Mouse (Mus musculus): Measurements from ENCODE around the gene Slc35a1. TPM values are rescaled to one million over a fixed set of nuclear protein-coding genes. Genes with fewer than 3 reads are reported as not detected.
A peak's percentile ranks its signal among the peaks of the same experiment; 100 is the strongest.
"Not testable (repeated sequence)": the region's sequence is repeated elsewhere in the genome, so short reads cannot be mapped to it uniquely, and the experiment has no call there.

Gene Slc35a1
- polyA plus RNA-seq (2015; fragmentation: Nextera tagmentation; extraction: Ambion mirVana), result 54.6 and 55.3 TPM in 2 replicates

DNA sequence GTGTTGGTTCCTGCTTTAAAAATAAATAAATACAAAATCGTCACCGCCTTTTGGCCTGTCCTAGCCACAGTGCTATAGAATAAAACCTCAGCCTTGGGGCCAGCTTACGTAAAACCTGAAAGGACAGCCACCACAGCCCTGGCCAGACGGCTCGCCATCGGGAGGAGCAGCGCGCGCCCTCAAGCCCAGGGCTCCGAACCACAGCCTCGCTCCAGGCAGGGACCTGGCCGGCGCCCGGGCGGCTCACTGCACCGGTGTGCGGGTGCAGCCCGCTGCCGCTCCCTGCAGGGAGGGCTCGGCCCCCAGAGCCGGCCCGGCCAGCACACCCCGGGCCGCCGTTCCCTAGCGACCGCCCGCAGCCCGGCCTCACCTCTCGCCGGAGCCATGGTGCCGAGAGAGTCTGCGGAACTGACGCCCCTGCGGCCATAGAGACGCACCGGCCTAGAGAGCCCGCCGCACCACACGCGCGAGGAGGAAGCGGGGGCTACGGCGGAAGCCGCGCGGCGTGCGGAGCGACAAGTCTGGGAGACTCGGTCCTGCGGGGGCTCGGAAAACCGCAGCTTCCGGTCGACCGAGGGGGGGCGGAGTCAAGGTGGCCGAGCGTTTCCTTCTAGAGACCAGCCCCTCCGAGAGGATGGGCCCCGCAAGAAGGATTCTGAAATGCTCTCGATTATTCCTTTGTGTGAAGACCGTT lies at the start of gene Slc35a1:
Gene Slc35a1, minus strand, starts transcription at position 565 of the 694 bp plus-strand sequence.
- Histone ChIP-seq H3K9me3 (no peaks in the 10 kb centered on the region), H3K27me3 (no peaks in the 10 kb centered on the region), H3K4me2 (replicated peaks) (peak within 1 kb of the TSS; percentile 60), H3K4me3 (replicated peaks) (peak within 1 kb of the TSS; percentile 69), H3K36me3 (0 out of 2 replicates have a peak, but pooled peaks cover 4% of the 10 kb centered on the region), H3K9ac (replicated peaks) (peak within 1 kb of the TSS; percentile 91), H3K4me1 (replicated peaks) (peaks cover 15% of the 10 kb centered on the region), H3K27ac (peak within 1 kb of the TSS; percentile 96)
- peak; percentile 99 for ATAC-seq
- under 1% methylated on average over 63 of the region's 65 CpGs for WGBS

DNA sequence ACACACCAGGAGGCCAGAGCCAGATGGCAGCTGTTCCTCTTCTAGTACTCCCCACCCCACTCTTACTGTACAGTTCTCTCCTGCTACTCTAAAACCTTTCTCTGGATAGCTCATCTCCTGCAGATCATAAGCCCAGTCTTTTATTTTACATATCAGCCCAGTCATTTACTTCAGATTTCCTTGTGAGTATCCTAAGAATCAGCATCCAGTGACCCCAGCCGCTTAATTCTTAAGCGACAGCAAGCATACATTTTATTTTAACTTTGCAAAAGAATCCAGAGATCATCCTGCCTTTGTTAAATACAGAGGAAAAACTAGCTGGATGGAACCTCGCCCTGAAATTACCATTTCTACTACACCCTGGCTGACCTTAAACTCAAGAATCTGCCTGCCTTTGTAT lies 47.2 kb upstream of the Slc35a1 start:
- no peaks in the 10 kb centered on the region for H3K27me3 ChIP-seq
- H3K9me3 ChIP-seq, result no peaks in the 10 kb centered on the region
- H3K36me3 ChIP-seq, result no peaks in the 10 kb centered on the region
- 0 out of 2 replicates have a peak, but pooled peaks cover 8% of the 10 kb centered on the region for H3K4me1 ChIP-seq (replicated peaks)
- no peak for ATAC-seq
- no peak overlapping the region for H3K9ac ChIP-seq (replicated peaks)
- no peak overlapping the region for H3K27ac ChIP-seq
- H3K4me3 ChIP-seq (replicated peaks), result no peak overlapping the region
- WGBS, result 74% methylated on average over 3 of the region's 3 CpGs
- H3K4me2 ChIP-seq (replicated peaks), result no peak overlapping the region

DNA sequence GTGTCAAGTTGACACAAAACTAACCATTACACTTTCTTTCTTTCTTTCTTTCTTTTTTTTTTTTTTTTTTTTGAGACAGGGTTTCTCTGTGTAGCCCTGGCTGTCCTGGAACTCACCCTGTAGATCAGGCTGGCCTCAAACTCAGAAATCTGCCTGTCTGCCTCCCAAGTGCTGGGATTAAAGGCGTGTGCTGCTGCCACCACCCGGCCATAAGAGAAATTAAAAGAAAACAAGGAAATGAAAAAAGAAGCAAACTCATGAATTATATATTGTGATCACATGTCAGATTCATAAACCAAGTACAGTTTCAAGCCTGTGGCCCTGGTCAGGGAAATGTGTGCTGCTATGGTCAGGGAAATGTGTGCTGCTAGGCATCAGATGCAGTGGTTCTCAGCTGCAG lies 46.2 kb upstream of the Slc35a1 start:
- not testable (repeated sequence) for H3K27me3 ChIP-seq; H3K9ac ChIP-seq (replicated peaks); H3K4me1 ChIP-seq (replicated peaks); H3K4me2 ChIP-seq (replicated peaks); H3K36me3 ChIP-seq; H3K27ac ChIP-seq; H3K9me3 ChIP-seq; H3K4me3 ChIP-seq (replicated peaks); ATAC-seq
- WGBS, result 29% methylated on average over 2 of the region's 2 CpGs

DNA sequence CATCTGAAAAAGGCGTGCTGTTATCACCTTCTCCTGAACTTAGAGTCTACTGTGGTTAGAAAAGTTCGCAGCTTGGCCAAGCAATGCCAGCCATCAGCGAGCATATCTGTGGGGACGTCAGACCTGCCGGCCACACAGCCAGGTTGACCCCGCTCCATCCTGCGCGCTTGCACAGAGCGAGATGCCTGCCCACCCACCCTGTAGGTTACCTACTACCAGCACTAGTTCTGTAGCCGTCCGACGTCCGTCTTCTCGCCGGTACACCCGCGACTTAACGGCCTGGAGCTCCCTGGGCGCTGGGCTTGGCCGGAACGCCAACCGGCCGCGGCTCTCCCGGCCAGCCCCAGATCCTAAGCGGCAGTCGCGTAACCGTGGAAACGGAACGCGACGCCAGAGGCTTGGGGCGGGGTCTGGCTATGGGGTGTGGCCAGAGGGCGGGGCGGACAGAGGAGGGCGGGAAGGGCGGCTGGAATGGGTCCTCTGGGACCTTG lies 42.7 kb upstream of the Slc35a1 start, which contains the start of gene Cfap206:
Gene Cfap206, minus strand, starts transcription at position 356 of the 491 bp plus-strand sequence.
- WGBS, result under 1% methylated on average over 38 of the region's 38 CpGs

DNA sequence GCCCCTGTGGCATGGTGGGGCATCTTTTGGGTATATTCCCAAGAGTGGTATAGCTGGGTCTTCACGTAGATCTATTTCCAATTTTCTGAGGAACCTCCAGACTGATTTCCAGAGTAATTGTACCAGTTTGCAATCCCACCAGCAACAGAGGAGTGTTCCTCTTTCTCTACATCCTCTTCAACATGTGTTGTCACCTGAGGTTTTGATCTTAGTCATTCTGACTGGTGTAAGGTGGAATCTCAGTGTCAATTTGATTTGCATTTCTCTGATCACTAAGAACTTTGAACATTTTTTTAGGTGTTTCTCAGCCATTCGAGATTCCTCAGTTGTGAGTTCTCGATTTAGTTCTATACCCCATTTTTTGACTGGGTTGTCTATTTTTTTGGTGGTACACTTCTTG lies 38.5 kb upstream of the Slc35a1 start:
- H3K4me1 ChIP-seq (replicated peaks); H3K27me3 ChIP-seq; H3K9ac ChIP-seq (replicated peaks); H3K27ac ChIP-seq; H3K9me3 ChIP-seq; H3K4me3 ChIP-seq (replicated peaks); H3K36me3 ChIP-seq; ATAC-seq; H3K4me2 ChIP-seq (replicated peaks): not testable (repeated sequence)
- 91% methylated on average over 3 of the region's 3 CpGs for WGBS

More for the DNA sequence above, 42.7 kb upstream of the Slc35a1 start, which contains the start of gene Cfap206:
- H3K9ac ChIP-seq (replicated peaks), result peak within 1 kb of the TSS; percentile 64
- peaks cover 3% of the 10 kb centered on the region; the same call in 1 of the 2 replicates for H3K27me3 ChIP-seq
- H3K36me3 ChIP-seq, result no peaks in the 10 kb centered on the region
- H3K9me3 ChIP-seq, result no peaks in the 10 kb centered on the region
- ATAC-seq, result peak; percentile 98
- H3K4me3 ChIP-seq (replicated peaks), result peak within 1 kb of the TSS; percentile 52
- 0 out of 2 replicates have a peak, but pooled peaks cover 9% of the 10 kb centered on the region for H3K4me1 ChIP-seq (replicated peaks)
- H3K4me2 ChIP-seq (replicated peaks), result peak within 1 kb of the TSS; percentile 77
- H3K27ac ChIP-seq, result no peak within 1 kb of the TSS

- Histone ChIP-seq H3K4me2 (replicated peaks) (no peak overlapping the region), H3K27me3 (peaks cover 3% of the 10 kb centered on the region; the same call in 1 of the 2 replicates), H3K4me3 (replicated peaks) (no peak overlapping the region), H3K9ac (replicated peaks) (no peak overlapping the region), H3K36me3 (no peaks in the 10 kb centered on the region), H3K4me1 (replicated peaks) (no peaks in the 10 kb centered on the region), H3K9me3 (peaks cover 2% of the 10 kb centered on the region; the same call in 1 of the 2 replicates), H3K27ac (no peak overlapping the region)
- WGBS, result 59% methylated on average over 4 of the region's 4 CpGs
- no peak for ATAC-seq
Observed at GRCm38 (mm10) chr4:34724306-34724705, 37.1 kb upstream of the Slc35a1 start.

- peaks cover 7% of the 10 kb centered on the region; the same call in 1 of the 2 replicates for H3K9me3 ChIP-seq
- H3K27ac ChIP-seq, result no peak overlapping the region
- H3K4me3 ChIP-seq (replicated peaks), result no peak overlapping the region
- 88% methylated on average over 4 of the region's 4 CpGs for WGBS
- H3K4me1 ChIP-seq (replicated peaks), result no peaks in the 10 kb centered on the region
- no peak overlapping the region for H3K9ac ChIP-seq (replicated peaks)
- peaks cover 3% of the 10 kb centered on the region; the same call in 1 of the 2 replicates for H3K27me3 ChIP-seq
- H3K36me3 ChIP-seq, result no peaks in the 10 kb centered on the region
- no peak overlapping the region for H3K4me2 ChIP-seq (replicated peaks)
- no peak for ATAC-seq
Observed at GRCm38 (mm10) chr4:34723186-34723585, 35.9 kb upstream of the Slc35a1 start.

GRCm38 (mm10) chr4:34720127-34720895 lies 33.1 kb upstream of the Slc35a1 start:
- 91% methylated on average over 7 of the region's 7 CpGs for WGBS
- no peaks in the 10 kb centered on the region for H3K36me3 ChIP-seq
- peaks cover 7% of the 10 kb centered on the region; the same call in 1 of the 2 replicates for H3K9me3 ChIP-seq
- no peaks in the 10 kb centered on the region for H3K4me1 ChIP-seq (replicated peaks)
- no peak overlapping the region for H3K4me3 ChIP-seq (replicated peaks)
- H3K4me2 ChIP-seq (replicated peaks), result no peak overlapping the region
- no peak for ATAC-seq
- H3K9ac ChIP-seq (replicated peaks), result no peak overlapping the region
- H3K27me3 ChIP-seq, result no peaks in the 10 kb centered on the region
- no peak overlapping the region for H3K27ac ChIP-seq

DNA sequence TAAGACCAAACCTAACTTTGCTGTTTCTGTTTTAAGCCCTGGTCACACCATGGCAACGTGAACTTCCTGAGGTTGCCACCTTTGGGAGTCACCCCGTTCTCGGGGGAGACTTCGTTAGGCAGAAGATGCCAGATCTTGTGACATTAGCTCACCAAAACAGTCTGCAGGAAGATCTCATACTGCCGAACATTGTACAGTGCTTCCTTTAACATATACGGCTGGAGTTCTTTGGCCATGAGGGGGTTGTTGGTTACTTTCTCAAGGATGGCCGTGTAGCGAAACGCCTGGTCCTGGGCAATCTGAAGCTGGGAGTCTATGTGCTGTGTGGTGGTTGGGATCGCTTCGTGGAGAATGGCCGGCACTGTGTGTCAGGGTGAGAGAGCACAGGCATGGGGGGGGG lies 32.2 kb upstream of the Slc35a1 start:
- ATAC-seq, result no peak
- Histone ChIP-seq H3K27ac (no peak overlapping the region), H3K4me3 (replicated peaks) (no peak overlapping the region), H3K4me2 (replicated peaks) (no peak overlapping the region), H3K9me3 (peaks cover 7% of the 10 kb centered on the region; the same call in 1 of the 2 replicates), H3K36me3 (no peaks in the 10 kb centered on the region), H3K9ac (replicated peaks) (no peak overlapping the region), H3K27me3 (no peaks in the 10 kb centered on the region), H3K4me1 (replicated peaks) (no peaks in the 10 kb centered on the region)
- 95% methylated on average over 12 of the region's 12 CpGs for WGBS

- Histone ChIP-seq H3K9ac (replicated peaks) (no peak overlapping the region), H3K4me2 (replicated peaks) (no peak overlapping the region), H3K9me3 (peaks cover 7% of the 10 kb centered on the region; the same call in 1 of the 2 replicates), H3K27me3 (no peaks in the 10 kb centered on the region), H3K4me3 (replicated peaks) (no peak overlapping the region), H3K4me1 (replicated peaks) (no peaks in the 10 kb centered on the region), H3K36me3 (no peaks in the 10 kb centered on the region), H3K27ac (no peak overlapping the region)
- no peak for ATAC-seq
- WGBS, result 80% methylated on average over 1 of the region's 1 CpGs
Observed at GRCm38 (mm10) chr4:34715062-34715461, 27.8 kb upstream of the Slc35a1 start.

GRCm38 (mm10) chr4:34708127-34708526 lies 20.9 kb upstream of the Slc35a1 start:
- no peak overlapping the region for H3K4me2 ChIP-seq (replicated peaks)
- no peaks in the 10 kb centered on the region for H3K9me3 ChIP-seq
- 86% methylated on average over 3 of the region's 3 CpGs for WGBS
- H3K27ac ChIP-seq, result no peak overlapping the region
- ATAC-seq, result no peak
- H3K9ac ChIP-seq (replicated peaks), result no peak overlapping the region
- H3K36me3 ChIP-seq, result no peaks in the 10 kb centered on the region
- H3K4me1 ChIP-seq (replicated peaks), result no peaks in the 10 kb centered on the region
- H3K4me3 ChIP-seq (replicated peaks), result no peak overlapping the region
- no peaks in the 10 kb centered on the region for H3K27me3 ChIP-seq

- H3K27ac ChIP-seq, result no peak overlapping the region
- no peak overlapping the region for H3K9ac ChIP-seq (replicated peaks)
- H3K36me3 ChIP-seq, result no peaks in the 10 kb centered on the region
- H3K9me3 ChIP-seq, result no peaks in the 10 kb centered on the region
- H3K4me1 ChIP-seq (replicated peaks), result no peaks in the 10 kb centered on the region
- no peak overlapping the region for H3K4me2 ChIP-seq (replicated peaks)
- H3K4me3 ChIP-seq (replicated peaks), result no peak overlapping the region
- 87% methylated on average over 3 of the region's 3 CpGs for WGBS
- H3K27me3 ChIP-seq, result no peaks in the 10 kb centered on the region
- ATAC-seq, result no peak
Observed at GRCm38 (mm10) chr4:34707248-34707647, 20.0 kb upstream of the Slc35a1 start.

All from midbrain, embryonic 13.5 days (tissue).